Mouse (Mus musculus) hindbrain, embryonic 16.5 days (tissue): ENCODE results near the gene Thbs1. TPM values are rescaled to one million over a fixed set of nuclear protein-coding genes. Genes with fewer than 3 reads are reported as not detected.

Experiments
- ATAC-seq: fragments of 200-750 bp; cut with Nextera tagmentation; 2 replicates; pipeline ENCODE4 v1.8.0; 2017; ENCODE audit warnings: moderate TSS enrichment, moderate library complexity
- H3K27ac ChIP-seq: fragments of 300-500 bp; sonication (generic); 2 replicates; pipeline ENCODE4 v1.5.1; 2014; ENCODE audit warnings: low read depth, mild to moderate bottlenecking, control low read depth, low read length, moderate library complexity
- H3K27me3 ChIP-seq: fragments of 300-500 bp; sonication (generic); replicated peaks from 2 replicates; pipeline ENCODE4 v1.6.1; 2014; ENCODE audit warnings: low read length; ENCODE audit not compliant: control insufficient read depth, insufficient read depth
- H3K36me3 ChIP-seq: fragments of 300-500 bp; sonication (generic); 2 replicates; pipeline ENCODE4 v1.6.1; 2014; ENCODE audit warnings: mild to moderate bottlenecking, low read length, moderate library complexity, mixed read lengths; ENCODE audit not compliant: control insufficient read depth, insufficient read depth
- H3K4me1 ChIP-seq: fragments of 300-500 bp; sonication (generic); 2 replicates; pipeline ENCODE4 v1.6.1; 2014; ENCODE audit warnings: low read depth, low read length; ENCODE audit not compliant: control insufficient read depth, insufficient read depth
- H3K4me2 ChIP-seq: fragments of 300-500 bp; sonication (generic); 2 replicates; pipeline ENCODE4 v1.6.1; 2014; ENCODE audit warnings: mild to moderate bottlenecking, low read length, control low read depth, moderate library complexity
- H3K4me3 ChIP-seq: fragments of 300-500 bp; sonication (generic); 2 replicates; pipeline ENCODE4 v1.5.1; 2014; ENCODE audit warnings: mild to moderate bottlenecking, low read length, control low read depth, moderate library complexity
- H3K9ac ChIP-seq: fragments of 300-500 bp; sonication (generic); 2 replicates; pipeline ENCODE4 v1.6.1; 2014; ENCODE audit warnings: low read depth, mild to moderate bottlenecking, control low read depth, low read length, moderate library complexity
- H3K9me3 ChIP-seq: fragments of 300-500 bp; sonication (generic); 2 replicates; pipeline ENCODE4 v1.6.1; 2014; ENCODE audit warnings: mild to moderate bottlenecking, low read length, moderate library complexity; ENCODE audit not compliant: control insufficient read depth
- WGBS: fragments of 180-500 bp; shearing (Covaris S2); extraction: QIAGEN DNeasy Blood & Tissue Kit; methylation state at CpG from one replicate; pipeline ENCODE4 v1.1.7; 2014; 5-methylcytosine and 5-hydroxymethylcytosine counted together
- polyA plus RNA-seq: library from polyadenylated mRNA; unstranded; fragments of >200 nt; fragmentation: Nextera tagmentation; extraction: Ambion mirVana; gene quantifications from 2 replicates; pipeline ENCODE4 v1.2.1, GENCODE M21; 2015

Thbs1 gene
- polyA plus RNA-seq, 1 experiment from 2014 or later, result 6.2 TPM

GRCm38 (mm10) chr2:118118515-118118914 is 6.8 kb downstream of the Thbs1 start:
- Histone ChIP-seq H3K9ac (no peak overlapping the region), H3K27ac (no peak overlapping the region), H3K9me3 (no peaks in the 10 kb centered on the region), H3K4me3 (no peak overlapping the region), H3K4me2 (no peak overlapping the region), H3K4me1 (peaks cover 9% of the 10 kb centered on the region), H3K27me3 (no peaks in the 10 kb centered on the region; the same call in 1 of the 2 replicates), H3K36me3 (no peaks in the 10 kb centered on the region)
- WGBS, result 83% methylated on average over 7 of the region's 7 CpGs
- no peak for ATAC-seq

- no peak overlapping the region for H3K4me3 ChIP-seq
- 97% methylated on average over 12 of the region's 12 CpGs for WGBS
- no peak for ATAC-seq
- peaks cover 9% of the 10 kb centered on the region for H3K4me1 ChIP-seq
- H3K27ac ChIP-seq, result no peak overlapping the region
- H3K4me2 ChIP-seq, result no peak overlapping the region
- H3K36me3 ChIP-seq, result no peaks in the 10 kb centered on the region
- no peaks in the 10 kb centered on the region for H3K9me3 ChIP-seq
- H3K9ac ChIP-seq, result no peak overlapping the region
- H3K27me3 ChIP-seq, result no peaks in the 10 kb centered on the region
These were observed 8.0 kb downstream of the Thbs1 start for GRCm38 (mm10) chr2:118119684-118120083.

GRCm38 (mm10) chr2:118120095-118120494 is 8.4 kb downstream of the Thbs1 start:
- H3K4me3 ChIP-seq, result no peak overlapping the region
- WGBS, result 96% methylated on average over 11 of the region's 11 CpGs
- no peaks in the 10 kb centered on the region for H3K9me3 ChIP-seq
- H3K9ac ChIP-seq, result no peak overlapping the region
- no peaks in the 10 kb centered on the region for H3K27me3 ChIP-seq
- H3K4me1 ChIP-seq, result peaks cover 8% of the 10 kb centered on the region
- no peaks in the 10 kb centered on the region for H3K36me3 ChIP-seq
- no peak overlapping the region for H3K4me2 ChIP-seq
- H3K27ac ChIP-seq, result no peak overlapping the region
- ATAC-seq, result no peak

DNA sequence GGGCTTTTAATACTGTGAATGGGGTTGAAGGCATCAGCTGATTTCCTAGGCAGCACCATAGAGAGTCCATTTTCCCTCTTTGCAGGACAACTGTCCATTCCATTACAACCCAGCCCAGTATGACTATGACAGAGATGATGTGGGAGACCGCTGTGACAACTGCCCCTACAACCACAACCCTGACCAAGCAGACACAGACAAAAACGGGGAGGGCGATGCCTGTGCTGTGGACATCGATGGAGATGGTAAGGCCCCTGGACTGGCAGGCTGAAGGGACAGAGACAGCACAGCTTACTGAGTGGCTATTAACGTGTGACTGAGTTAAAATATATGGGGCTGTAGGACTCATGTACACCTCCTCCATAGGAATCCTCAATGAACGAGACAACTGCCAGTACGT is 9.1 kb downstream of the Thbs1 start:
- WGBS, result 92% methylated on average over 7 of the region's 7 CpGs
- Histone ChIP-seq H3K27me3 (no peaks in the 10 kb centered on the region), H3K9me3 (no peaks in the 10 kb centered on the region), H3K9ac (no peak overlapping the region), H3K4me1 (peaks cover 2% of the 10 kb centered on the region), H3K36me3 (no peaks in the 10 kb centered on the region), H3K4me2 (no peak overlapping the region), H3K4me3 (no peak overlapping the region), H3K27ac (no peak overlapping the region)
- ATAC-seq, result no peak

DNA sequence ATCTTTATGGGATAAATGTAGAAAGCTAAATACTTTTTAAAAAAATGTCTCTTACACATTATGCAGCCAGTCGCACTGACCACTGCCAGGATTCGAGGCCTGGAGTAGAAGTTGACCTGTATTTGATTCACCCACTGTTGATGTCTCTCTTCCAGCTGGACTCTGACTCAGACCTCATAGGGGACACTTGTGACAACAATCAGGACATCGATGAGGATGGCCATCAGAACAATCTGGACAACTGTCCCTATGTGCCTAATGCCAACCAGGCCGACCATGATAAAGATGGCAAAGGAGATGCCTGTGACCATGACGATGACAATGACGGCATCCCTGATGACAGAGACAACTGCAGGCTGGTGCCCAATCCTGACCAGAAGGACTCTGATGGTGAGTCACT is 10.6 kb downstream of the Thbs1 start:
- no peak overlapping the region for H3K4me2 ChIP-seq
- no peak overlapping the region for H3K4me3 ChIP-seq
- no peak for ATAC-seq

GRCm38 (mm10) chr2:118123743-118124142 is 12.1 kb downstream of the Thbs1 start:
- H3K9me3 ChIP-seq, result no peaks in the 10 kb centered on the region
- H3K36me3 ChIP-seq, result no peaks in the 10 kb centered on the region
- H3K4me3 ChIP-seq, result no peak overlapping the region
- no peak for ATAC-seq
- WGBS, result 89% methylated on average over 9 of the region's 9 CpGs
- H3K4me2 ChIP-seq, result no peak overlapping the region
- H3K27ac ChIP-seq, result no peak overlapping the region
- no peaks in the 10 kb centered on the region for H3K27me3 ChIP-seq
- H3K4me1 ChIP-seq, result no peaks in the 10 kb centered on the region
- H3K9ac ChIP-seq, result no peak overlapping the region

More for the DNA sequence above, 10.6 kb downstream of the Thbs1 start:
- Histone ChIP-seq H3K4me1 (no peaks in the 10 kb centered on the region), H3K27ac (no peak overlapping the region), H3K27me3 (no peaks in the 10 kb centered on the region), H3K9me3 (no peaks in the 10 kb centered on the region), H3K36me3 (no peaks in the 10 kb centered on the region), H3K9ac (no peak overlapping the region)
- WGBS, result 94% methylated on average over 6 of the region's 6 CpGs

DNA sequence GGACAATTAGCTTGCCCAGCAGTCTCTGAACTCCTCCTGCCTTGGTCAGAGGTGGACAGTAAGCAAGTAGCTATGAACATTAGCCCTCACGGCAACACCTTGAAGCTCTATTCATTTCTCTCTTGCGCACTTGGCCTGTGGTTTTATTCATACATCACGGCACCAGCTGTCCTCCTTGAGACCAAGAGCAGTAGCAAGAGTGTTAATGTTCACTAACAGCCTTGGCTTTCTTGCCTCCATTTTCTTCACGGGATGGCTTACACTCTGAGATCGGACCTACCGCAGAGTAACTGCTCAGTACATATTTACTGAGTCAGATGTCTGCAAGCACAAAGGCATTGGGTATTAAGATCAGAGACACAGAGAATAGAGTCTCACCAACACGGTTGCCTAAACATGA is 12.8 kb downstream of the Thbs1 start:
- WGBS, result 88% methylated on average over 7 of the region's 7 CpGs
- Histone ChIP-seq H3K9ac (no peak overlapping the region), H3K36me3 (no peaks in the 10 kb centered on the region), H3K27me3 (no peaks in the 10 kb centered on the region), H3K27ac (no peak overlapping the region), H3K4me2 (no peak overlapping the region), H3K4me3 (no peak overlapping the region), H3K9me3 (no peaks in the 10 kb centered on the region), H3K4me1 (no peaks in the 10 kb centered on the region)
- ATAC-seq, result no peak

DNA sequence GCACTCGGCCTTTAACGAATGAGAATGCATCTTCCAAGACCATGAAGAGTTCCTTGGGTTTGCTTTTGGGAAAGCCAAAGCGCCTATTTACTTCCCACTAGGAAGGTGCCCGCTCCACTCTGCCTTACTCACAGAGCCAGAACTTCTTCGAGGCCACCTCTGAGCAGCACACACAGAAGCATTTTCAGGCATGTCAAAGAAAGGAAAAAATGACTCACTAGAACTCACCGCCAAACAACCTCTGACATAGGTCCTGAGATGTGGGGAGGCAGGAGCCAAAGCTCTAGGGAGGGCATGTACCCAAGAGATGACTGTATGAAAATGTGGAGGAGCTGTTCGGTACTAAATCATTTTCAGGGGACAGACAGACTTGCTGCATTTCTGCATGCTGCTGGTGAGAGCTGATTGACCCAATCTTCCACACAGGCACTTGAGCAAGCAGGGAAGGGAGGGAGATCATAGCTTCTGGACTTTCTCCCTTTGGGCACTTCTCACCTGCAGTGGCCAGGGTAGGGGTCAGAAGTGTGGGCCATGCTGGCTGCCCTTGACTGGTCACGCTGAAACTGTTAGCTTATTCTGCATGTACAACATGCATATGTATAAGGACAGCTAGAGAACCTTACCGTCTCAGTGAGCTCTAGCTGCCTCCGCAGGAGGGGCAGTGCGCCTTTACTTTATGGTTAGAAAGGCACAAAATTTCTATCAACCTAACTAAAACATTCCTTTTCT is 13.7 kb downstream of the Thbs1 start:
- Histone ChIP-seq H3K27me3 (no peaks in the 10 kb centered on the region), H3K9ac (no peak overlapping the region), H3K9me3 (no peaks in the 10 kb centered on the region), H3K27ac (no peak overlapping the region), H3K4me2 (no peak overlapping the region), H3K36me3 (no peaks in the 10 kb centered on the region), H3K4me1 (no peaks in the 10 kb centered on the region), H3K4me3 (no peak overlapping the region)
- 69% methylated on average over 11 of the region's 11 CpGs for WGBS
- ATAC-seq, result no peak

DNA sequence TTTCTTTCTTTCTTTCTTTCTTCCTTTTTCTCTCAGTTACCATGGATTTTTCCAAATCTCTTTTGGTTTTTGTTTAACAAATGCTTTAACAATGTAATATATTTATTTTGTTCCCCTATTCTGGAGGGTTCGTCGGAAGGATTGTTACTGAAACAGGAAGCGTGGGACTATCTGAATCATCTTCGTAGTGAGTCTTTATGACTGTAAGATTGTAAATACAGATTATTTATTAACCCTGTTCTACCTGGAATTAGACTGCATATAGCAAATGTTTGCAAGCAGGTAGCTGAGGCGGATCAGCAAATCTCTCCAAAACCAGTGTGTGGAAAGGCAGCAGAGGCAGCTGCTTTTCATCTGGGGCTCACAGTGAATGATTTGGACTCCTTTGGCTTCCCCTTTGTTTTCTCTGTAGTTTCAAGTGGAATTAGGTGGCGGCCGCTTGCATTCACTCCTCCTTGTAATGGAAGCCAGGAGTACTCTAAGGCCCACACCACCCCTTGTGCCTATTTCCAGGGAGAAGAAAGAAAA is 14.3 kb downstream of the Thbs1 start:
- H3K9me3 ChIP-seq, result no peaks in the 10 kb centered on the region
- no peaks in the 10 kb centered on the region for H3K27me3 ChIP-seq
- no peaks in the 10 kb centered on the region for H3K4me1 ChIP-seq
- no peak overlapping the region for H3K4me3 ChIP-seq
- H3K9ac ChIP-seq, result no peak overlapping the region
- no peak overlapping the region for H3K4me2 ChIP-seq
- WGBS, result 69% methylated on average over 7 of the region's 7 CpGs
- ATAC-seq, result no peak
- H3K27ac ChIP-seq, result no peak overlapping the region
- no peaks in the 10 kb centered on the region for H3K36me3 ChIP-seq
